Mouse (Mus musculus) CH12.LX (cell line): ENCODE results near the gene Cyfip2. TPM values are rescaled to one million over a fixed set of nuclear protein-coding genes. Genes with fewer than 3 reads are reported as not detected.

ENCODE experiments used
- DNase-seq: peaks from one replicate; pipeline ENCODE4 v3.0.0-alpha.2; 2013; ENCODE audit errors: extremely low read depth
- H3K27ac ChIP-seq: 2 replicates; pipeline ENCODE4 v1.5.1; 2012; ENCODE audit warnings: low read depth, mild to moderate bottlenecking, control low read depth, moderate library complexity; ENCODE audit not compliant: insufficient read depth
- H3K27me3 ChIP-seq: replicated peaks from 2 replicates; pipeline ENCODE3; 2012; ENCODE audit warnings: inconsistent platforms
- H3K36me3 ChIP-seq, 2 experiments: replicated peaks in 1 of 2; 2 replicates each; pipeline versions ENCODE3 to v1.6.1; 2012; ENCODE audit warnings: inconsistent platforms in 1 of 2, low read length in 1 of 2, mild to moderate bottlenecking in 1 of 2, mixed read lengths in 1 of 2, moderate library complexity in 1 of 2; ENCODE audit not compliant: control insufficient read depth in 1 of 2, insufficient read depth in 1 of 2
- H3K4me1 ChIP-seq, 2 experiments: 2 replicates each; pipeline ENCODE4 v1.6.1; 2012; ENCODE audit warnings: inconsistent platforms in 1 of 2, moderate library complexity in 1 of 2; ENCODE audit not compliant: insufficient read depth in 2 of 2, control insufficient read depth in 1 of 2
- H3K4me2 ChIP-seq: 2 replicates; pipeline ENCODE4 v1.6.1; 2012; ENCODE audit warnings: low read depth, mild to moderate bottlenecking, control low read depth; ENCODE audit not compliant: poor library complexity, insufficient read depth, severe bottlenecking
- H3K4me3 ChIP-seq, 3 experiments: fragments of 150-350 bp in 1 of 3; sonication (generic) in 1 of 3; replicated peaks in 1 of 3; 2 replicates each; pipeline versions ENCODE3 to v1.5.1; 2011 to 2012; ENCODE audit warnings: low read depth in 2 of 3, low read length in 2 of 3, mild to moderate bottlenecking in 2 of 3, moderate library complexity in 2 of 3, control low read depth in 1 of 3, improper control_type of control experiment in 1 of 3, inconsistent platforms in 1 of 3, mixed read lengths in 1 of 3; ENCODE audit not compliant: poor library complexity in 1 of 3
- H3K79me2 ChIP-seq: replicated peaks from 2 replicates; pipeline ENCODE4 v1.6.1; 2012; ENCODE audit warnings: mild to moderate bottlenecking, moderate library complexity; ENCODE audit not compliant: control insufficient read depth, poor library complexity, insufficient read depth, severe bottlenecking; ENCODE audit errors: extremely low read depth
- H3K9ac ChIP-seq: 2 replicates; pipeline ENCODE4 v1.6.1; 2012; ENCODE audit warnings: low read depth, mild to moderate bottlenecking, control low read depth, moderate library complexity; ENCODE audit not compliant: insufficient read depth
- H3K9me3 ChIP-seq: replicated peaks from 2 replicates; pipeline ENCODE3; 2012; ENCODE audit warnings: low read length, inconsistent platforms, mixed read lengths
- BHLHE40 ChIP-seq: IDR thresholded peaks from 2 replicates; pipeline ENCODE4 v1.6.1; 2011; ENCODE audit warnings: mild to moderate bottlenecking, low read depth, low read length, improper control_type of control experiment
- CHD1 ChIP-seq: IDR thresholded peaks from 2 replicates; pipeline ENCODE4 v1.6.1; 2012; ENCODE audit warnings: low read depth, low read length, improper control_type of control experiment, inconsistent platforms
- CTCF ChIP-seq, 2 experiments: IDR thresholded peaks in 1 of 2; conservative IDR thresholded peaks in 1 of 2; 2 replicates each; pipeline ENCODE4 v1.5.1; 2011 to 2012; ENCODE audit warnings: low read depth in 2 of 2, low read length in 2 of 2, improper control_type of control experiment in 1 of 2, inconsistent platforms in 1 of 2, mild to moderate bottlenecking in 1 of 2, moderate library complexity in 1 of 2
- E2F4 ChIP-seq: IDR thresholded peaks from 2 replicates; pipeline ENCODE4 v1.6.1; 2011; ENCODE audit warnings: low read depth, low read length, improper control_type of control experiment; ENCODE audit not compliant: insufficient replicate concordance
- ELF1 ChIP-seq: IDR thresholded peaks from 2 replicates; pipeline ENCODE4 v1.6.1; 2014; ENCODE audit warnings: low read depth, mild to moderate bottlenecking, inconsistent platforms, low read length, improper control_type of control experiment
- EP300 ChIP-seq: IDR thresholded peaks from 2 replicates; pipeline ENCODE4 v1.6.1; 2011; ENCODE audit warnings: low read length, improper control_type of control experiment
- HCFC1 ChIP-seq: IDR thresholded peaks from 2 replicates; pipeline ENCODE4 v1.6.1; 2012; ENCODE audit warnings: low read depth, mild to moderate bottlenecking, inconsistent platforms, low read length, improper control_type of control experiment
- JUN ChIP-seq: IDR thresholded peaks from 2 replicates; pipeline ENCODE4 v1.6.1; 2011; ENCODE audit warnings: low read depth, mild to moderate bottlenecking, low read length, improper control_type of control experiment, moderate library complexity; ENCODE audit not compliant: insufficient read depth
- JUND ChIP-seq: conservative IDR thresholded peaks from 2 replicates; pipeline ENCODE4 v1.6.1; 2011; ENCODE audit warnings: low read depth, low read length, improper control_type of control experiment
- MAFK ChIP-seq: IDR thresholded peaks from 2 replicates; pipeline ENCODE4 v1.6.1; 2011; ENCODE audit warnings: low read length, improper control_type of control experiment; ENCODE audit not compliant: insufficient replicate concordance
- MAX ChIP-seq: IDR thresholded peaks from 2 replicates; pipeline ENCODE4 v1.6.1; 2011; ENCODE audit warnings: low read length, improper control_type of control experiment
- MAZ ChIP-seq: IDR thresholded peaks from 2 replicates; pipeline ENCODE4 v1.6.1; 2012; ENCODE audit warnings: low read depth, mild to moderate bottlenecking, inconsistent platforms, low read length, improper control_type of control experiment, moderate library complexity
- MYC ChIP-seq: IDR thresholded peaks from 2 replicates; pipeline ENCODE4 v1.6.1; 2011; ENCODE audit warnings: low read depth, mild to moderate bottlenecking, improper control_type of control experiment, low read length
- PAX5 ChIP-seq: IDR thresholded peaks from 2 replicates; pipeline ENCODE4 v1.6.1; 2012; ENCODE audit warnings: low read length, inconsistent platforms, mixed read lengths
- POLR2AphosphoS2 ChIP-seq: IDR thresholded peaks from 2 replicates; pipeline ENCODE4 v1.6.1; 2011; ENCODE audit warnings: low read depth, low read length, improper control_type of control experiment
- RCOR1 ChIP-seq: conservative IDR thresholded peaks from 2 replicates; pipeline ENCODE4 v1.6.1; 2012; ENCODE audit warnings: low read depth, mild to moderate bottlenecking, inconsistent platforms, low read length, improper control_type of control experiment
- TBP ChIP-seq: conservative IDR thresholded peaks from 2 replicates; pipeline ENCODE4 v1.6.1; 2011; ENCODE audit warnings: low read depth, low read length, improper control_type of control experiment
- UBTF ChIP-seq: IDR thresholded peaks from 2 replicates; pipeline ENCODE4 v1.6.1; 2012; ENCODE audit warnings: low read depth, mild to moderate bottlenecking, inconsistent platforms, low read length, improper control_type of control experiment, moderate library complexity
- USF2 ChIP-seq: conservative IDR thresholded peaks from 2 replicates; pipeline ENCODE4 v1.6.1; 2011; ENCODE audit warnings: low read depth, low read length, improper control_type of control experiment
- ZKSCAN1 ChIP-seq: IDR thresholded peaks from 2 replicates; pipeline ENCODE4 v1.6.1; 2012; ENCODE audit warnings: low read depth, inconsistent platforms, low read length, improper control_type of control experiment, borderline replicate concordance
- ZNF384 ChIP-seq: IDR thresholded peaks from 2 replicates; pipeline ENCODE4 v1.6.1; 2012; ENCODE audit warnings: low read depth, low read length, improper control_type of control experiment, inconsistent platforms
- dilution Hi-C: fragments of 300-500 bp; cut with MboI; formaldehyde crosslinking; loops from 2 replicates; pipeline ENCODE4 v1.14.3; 2020; ENCODE audit warnings: low sequenced_read_pairs; ENCODE audit not compliant: extremely low pct_unique_long_range_greater_than_20kb, extremely low pct_ligation_motif_present
- in situ Hi-C: fragments of 300-500 bp; cut with MboI; formaldehyde crosslinking; loops from 3 replicates; pipeline ENCODE4 v1.14.3; 2019; ENCODE audit warnings: low sequenced_read_pairs, low pct_ligation_motif_present, low pct_unique_long_range_greater_than_20kb, mixed read lengths
- polyA plus RNA-seq: library from polyadenylated mRNA; unstranded; fragments of >175 nt; gene quantifications from 2 replicates; pipeline ENCODE4 v1.2.1, GENCODE M21; 2012; ENCODE audit warnings: low read depth; ENCODE audit not compliant: insufficient read length
- total RNA-seq, 2 experiments: library from RNA; depleted of rRNA; stranded (reverse); fragments of 300-350 nt in 1 of 2; fragments of >200 nt in 1 of 2; gene quantifications; 2 replicates each; pipeline ENCODE4 v1.2.3; 2012 to 2014

The Cyfip2 gene
- total and polyA plus RNA-seq, 3 experiments, result 40.7 to 194 (median 97.6) TPM

DNA sequence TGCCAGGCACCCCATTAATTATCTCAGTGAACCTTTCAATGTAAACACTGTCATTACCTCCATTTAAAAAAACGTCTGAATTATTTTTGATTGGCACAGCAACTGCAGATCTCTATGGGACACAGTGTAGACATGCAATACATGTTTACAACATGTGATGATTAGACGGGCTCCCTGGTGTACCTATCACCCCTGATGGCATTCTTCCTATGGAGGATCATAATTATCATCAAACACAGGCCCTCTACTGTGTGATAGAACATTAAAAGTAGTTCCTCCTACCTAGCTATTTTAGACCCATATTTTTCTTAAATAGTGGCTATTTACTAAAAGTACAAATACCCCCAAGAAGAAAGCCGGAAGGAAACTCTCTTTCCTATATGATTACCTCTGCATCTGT lies 42.8 kb downstream of the Cyfip2 start:
- Histone ChIP-seq H3K79me2 (no peaks in the 10 kb centered on the region; the same call in 1 of the 2 replicates), H3K9me3 (no peaks in the 10 kb centered on the region), H3K27me3 (no peaks in the 10 kb centered on the region), H3K36me3 (peaks cover 79 to 96% of the 10 kb centered on the region in 2 experiments), H3K4me3 (no peak overlapping the region), H3K27ac (no peak overlapping the region), H3K4me2 (no peak overlapping the region), H3K9ac (no peak overlapping the region), H3K4me1 (peaks cover 16 to 91% of the 10 kb centered on the region in 2 experiments)
- DNase-seq, result no peak
- dilution Hi-C loops, result no loop called here
- in situ Hi-C loops, result no loop called here
- TF ChIP-seq JUND, result no peak
- TF ChIP-seq HCFC1, result no peak
- TF ChIP-seq USF2, result no peak
- TF ChIP-seq BHLHE40, result no peak
- TF ChIP-seq EP300, result no peak
- no peak for TF ChIP-seq MAX
- no peak for TF ChIP-seq TBP
- TF ChIP-seq MYC, result no peak
- TF ChIP-seq ZKSCAN1, result no peak
- TF ChIP-seq POLR2AphosphoS2, result no peak
- TF ChIP-seq E2F4, result no peak
- TF ChIP-seq CHD1, result no peak
- TF ChIP-seq MAZ, result no peak
- TF ChIP-seq PAX5, result no peak
- TF ChIP-seq ELF1, result no peak
- TF ChIP-seq ZNF384, result no peak
- no peak for TF ChIP-seq UBTF
- TF ChIP-seq CTCF (conservative IDR thresholded peaks at IDR 0.05 in 1 of 2, IDR thresholded peaks at IDR 0.05 in 1 of 2; ENCODE audit: low read depth in 2 of 2, low read length in 2 of 2), result no peak

DNA sequence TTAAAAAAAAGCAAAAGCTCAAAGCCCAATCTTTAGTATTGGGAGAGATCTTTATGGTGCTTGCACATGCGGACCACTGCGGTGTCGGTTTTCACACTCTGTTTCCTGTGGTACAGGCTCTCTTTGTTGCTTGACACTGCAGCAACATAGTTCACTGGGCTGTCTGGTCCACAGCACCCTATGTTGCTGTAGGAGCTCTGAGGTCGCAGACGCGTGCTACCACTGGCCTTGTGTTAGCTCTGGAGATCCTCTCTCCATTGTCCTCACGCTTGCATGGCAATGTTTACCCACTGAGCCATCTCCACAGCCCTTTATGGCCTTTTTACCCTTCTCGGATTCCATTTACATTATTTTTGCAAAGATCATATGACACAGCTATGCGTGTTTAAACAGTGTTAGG lies 43.3 kb downstream of the Cyfip2 start:
- Histone ChIP-seq H3K27ac (no peak overlapping the region), H3K4me2 (no peak overlapping the region), H3K9me3 (no peaks in the 10 kb centered on the region), H3K9ac (no peak overlapping the region), H3K36me3 (peaks cover 77 to 95% of the 10 kb centered on the region in 2 experiments), H3K4me3 (no peak overlapping the region), H3K27me3 (no peaks in the 10 kb centered on the region), H3K79me2 (no peaks in the 10 kb centered on the region; the same call in 1 of the 2 replicates), H3K4me1 (peaks cover 19 to 91% of the 10 kb centered on the region in 2 experiments)
- in situ Hi-C loops (no loop called here), dilution Hi-C loops (no loop called here)
- TF ChIP-seq MAFK (no peak), ZNF384 (no peak), MYC (no peak), RCOR1 (no peak), MAX (no peak), JUN (no peak), CTCF (conservative IDR thresholded peaks at IDR 0.05 in 1 of 2, IDR thresholded peaks at IDR 0.05 in 1 of 2; ENCODE audit: low read depth in 2 of 2, low read length in 2 of 2) (no peak)
- DNase-seq, result no peak
